Mouse (Mus musculus): Measurements from ENCODE around the gene Pbx3. TPM values are rescaled to one million over a fixed set of nuclear protein-coding genes. Genes with fewer than 3 reads are reported as not detected.

Pbx3 gene
- total and polyA plus RNA-seq, 2 experiments from 2014 or later: 49.2 to 83.2 TPM

GRCm38 (mm10) chr2:34212418-34212817, 160.5 kb downstream of the Pbx3 start:
- no peaks in the 10 kb centered on the region for H3K4me1 ChIP-seq (ENCODE audit: insufficient read depth)
- H3K27ac ChIP-seq (ENCODE audit: low read depth, low read length): no peak overlapping the region
- no peaks in the 10 kb centered on the region for H3K36me3 ChIP-seq (ENCODE audit: insufficient read depth)
- H3K27me3 ChIP-seq (ENCODE audit: insufficient read depth, low read length): no peaks in the 10 kb centered on the region
- TF ChIP-seq CTCF (IDR thresholded peaks at IDR 0.05; ENCODE audit: low read depth): no peak
- H3K9me3 ChIP-seq (ENCODE audit: low read length): no peaks in the 10 kb centered on the region
- ATAC-seq (no peak), DNase-seq (no peak)
- no peak overlapping the region for H3K4me3 ChIP-seq (ENCODE audit: low read depth, low read length)
- H3K4me2 ChIP-seq (ENCODE audit: low read depth): no peak overlapping the region
- 79% methylated on average over 1 of the region's 1 CpGs for WGBS
- H3K9ac ChIP-seq: no peak overlapping the region

- H3K27me3 ChIP-seq (ENCODE audit: insufficient read depth, low read length): no peaks in the 10 kb centered on the region
- ATAC-seq (no peak), DNase-seq (no peak)
- H3K36me3 ChIP-seq (ENCODE audit: insufficient read depth): 0 out of 2 replicates have a peak, but pooled peaks cover 6% of the 10 kb centered on the region
- H3K4me3 ChIP-seq (ENCODE audit: low read depth, low read length): no peak overlapping the region
- TF ChIP-seq CTCF (IDR thresholded peaks at IDR 0.05; ENCODE audit: low read depth): no peak
- no peaks in the 10 kb centered on the region for H3K9me3 ChIP-seq (ENCODE audit: low read length)
- no peaks in the 10 kb centered on the region for H3K4me1 ChIP-seq (ENCODE audit: insufficient read depth)
- no peak overlapping the region for H3K27ac ChIP-seq (ENCODE audit: low read depth, low read length)
- H3K9ac ChIP-seq: no peak overlapping the region
- WGBS: 68% methylated on average over 8 of the region's 8 CpGs
- H3K4me2 ChIP-seq (ENCODE audit: low read depth): no peak overlapping the region
These were observed 168.1 kb downstream of the Pbx3 start for GRCm38 (mm10) chr2:34204797-34205196.

DNA sequence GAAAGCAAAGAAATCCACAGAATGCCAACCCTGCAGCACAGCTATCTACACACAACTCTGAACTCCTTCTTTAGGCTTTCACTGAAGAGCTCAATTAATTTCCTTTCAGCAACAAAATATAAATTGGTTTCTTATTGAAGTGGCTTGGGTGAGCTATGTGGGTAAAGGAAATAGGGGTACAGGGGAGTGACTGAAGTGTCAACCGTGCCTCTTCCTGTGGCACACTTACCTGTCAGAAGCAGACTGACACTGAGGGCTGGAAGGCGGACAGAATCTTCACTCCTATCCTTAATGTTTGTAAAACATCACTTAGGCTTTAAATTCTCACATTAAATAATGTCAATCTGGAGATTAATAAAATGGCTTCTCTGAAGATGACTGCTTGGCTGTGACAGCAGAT, 168.6 kb downstream of the Pbx3 start:
- Histone ChIP-seq H3K9ac (no peak overlapping the region), H3K4me1 (ENCODE audit: insufficient read depth) (no peaks in the 10 kb centered on the region), H3K4me2 (ENCODE audit: low read depth) (no peak overlapping the region), H3K4me3 (ENCODE audit: low read depth, low read length) (no peak overlapping the region), H3K9me3 (ENCODE audit: low read length) (no peaks in the 10 kb centered on the region), H3K36me3 (ENCODE audit: insufficient read depth) (0 out of 2 replicates have a peak, but pooled peaks cover 6% of the 10 kb centered on the region), H3K27ac (ENCODE audit: low read depth, low read length) (no peak overlapping the region), H3K27me3 (ENCODE audit: insufficient read depth, low read length) (no peaks in the 10 kb centered on the region)
- ATAC-seq (no peak), DNase-seq (no peak)
- 92% methylated on average over 2 of the region's 2 CpGs for WGBS
- no peak for TF ChIP-seq CTCF (IDR thresholded peaks at IDR 0.05; ENCODE audit: low read depth)

- ATAC-seq: no peak
- Histone ChIP-seq H3K4me2 (ENCODE audit: low read depth) (no peak overlapping the region), H3K36me3 (ENCODE audit: insufficient read depth) (no peaks in the 10 kb centered on the region), H3K9ac (no peak overlapping the region), H3K4me1 (ENCODE audit: insufficient read depth) (no peaks in the 10 kb centered on the region; the same call in 1 of the 2 replicates), H3K27ac (ENCODE audit: low read depth, low read length) (peak overlapping the region; percentile 21; the same call in 1 of the 2 replicates), H3K27me3 (ENCODE audit: insufficient read depth, low read length) (no peaks in the 10 kb centered on the region), H3K4me3 (ENCODE audit: low read depth, low read length) (no peak overlapping the region), H3K9me3 (ENCODE audit: low read length) (no peaks in the 10 kb centered on the region)
- no peak for TF ChIP-seq CTCF (IDR thresholded peaks at IDR 0.05; ENCODE audit: low read depth)
- DNase-seq: no peak
- 24% methylated on average over 8 of the region's 8 CpGs for WGBS
These were observed 178.8 kb downstream of the Pbx3 start for GRCm38 (mm10) chr2:34193870-34194820.

- Histone ChIP-seq H3K36me3 (ENCODE audit: insufficient read depth) (no peaks in the 10 kb centered on the region), H3K4me1 (ENCODE audit: insufficient read depth) (no peaks in the 10 kb centered on the region; the same call in 1 of the 2 replicates), H3K9ac (no peak overlapping the region), H3K27ac (ENCODE audit: low read depth, low read length) (0 out of 2 replicates have a peak overlapping the region, but pooled peaks have one; percentile 15), H3K4me2 (ENCODE audit: low read depth) (no peak overlapping the region), H3K4me3 (ENCODE audit: low read depth, low read length) (no peak overlapping the region), H3K9me3 (ENCODE audit: low read length) (no peaks in the 10 kb centered on the region), H3K27me3 (ENCODE audit: insufficient read depth, low read length) (no peaks in the 10 kb centered on the region)
- ATAC-seq (no peak), DNase-seq (no peak)
- WGBS: 30% methylated on average over 5 of the region's 5 CpGs
- TF ChIP-seq CTCF (IDR thresholded peaks at IDR 0.05; ENCODE audit: low read depth): no peak
These were observed 179.7 kb downstream of the Pbx3 start for GRCm38 (mm10) chr2:34193276-34193675.

DNA sequence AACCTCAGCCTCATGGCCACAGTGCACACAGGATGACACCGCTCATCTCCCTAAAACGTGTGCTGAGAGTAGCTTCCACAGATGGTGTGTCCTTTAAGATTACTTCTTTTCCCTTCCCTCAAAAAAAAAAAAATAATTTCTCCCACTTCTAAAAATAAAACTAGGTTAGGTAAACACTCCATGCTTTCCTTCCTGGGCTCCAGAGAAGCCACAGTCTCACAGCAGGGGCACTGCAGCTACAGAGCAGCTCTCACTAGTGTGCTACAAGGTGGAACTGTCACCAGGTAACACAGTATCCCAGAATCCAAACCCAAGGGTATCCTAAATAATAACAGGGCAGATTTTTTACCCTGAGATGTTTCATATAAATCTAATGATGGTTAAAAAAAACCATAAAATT, 185.6 kb downstream of the Pbx3 start:
- Histone ChIP-seq H3K9me3 (ENCODE audit: low read length) (no peaks in the 10 kb centered on the region), H3K4me3 (ENCODE audit: low read depth, low read length) (no peak overlapping the region), H3K36me3 (ENCODE audit: insufficient read depth) (no peaks in the 10 kb centered on the region), H3K9ac (no peak overlapping the region), H3K4me2 (ENCODE audit: low read depth) (no peak overlapping the region), H3K4me1 (ENCODE audit: insufficient read depth) (no peaks in the 10 kb centered on the region), H3K27me3 (ENCODE audit: insufficient read depth, low read length) (no peaks in the 10 kb centered on the region), H3K27ac (ENCODE audit: low read depth, low read length) (no peak overlapping the region)
- WGBS: 75% methylated on average over 2 of the region's 2 CpGs
- no peak for TF ChIP-seq CTCF (IDR thresholded peaks at IDR 0.05; ENCODE audit: low read depth)
- ATAC-seq (no peak), DNase-seq (no peak)

DNA sequence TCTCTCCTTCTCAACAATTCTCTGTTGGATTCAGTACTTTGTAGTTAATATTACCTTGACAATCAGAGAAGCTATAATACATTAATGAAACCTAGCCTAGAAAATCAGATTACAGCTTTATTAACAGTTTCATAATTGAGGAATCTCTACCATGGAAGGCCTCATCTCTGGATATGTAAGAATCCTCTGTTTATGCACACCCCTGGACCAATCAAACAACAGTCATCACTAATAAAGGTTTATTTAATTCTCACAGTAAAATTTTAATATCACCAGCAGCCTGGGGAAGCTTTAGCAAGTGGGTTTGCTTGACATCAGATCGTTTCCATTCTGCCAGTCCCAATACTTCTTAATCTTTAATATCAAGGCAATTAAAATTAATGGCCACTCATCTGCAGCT, 191.3 kb downstream of the Pbx3 start:
- 30% methylated on average over 1 of the region's 1 CpGs for WGBS
- Histone ChIP-seq H3K36me3 (ENCODE audit: insufficient read depth) (no peaks in the 10 kb centered on the region), H3K4me2 (ENCODE audit: low read depth) (no peak overlapping the region), H3K9me3 (ENCODE audit: low read length) (no peaks in the 10 kb centered on the region), H3K4me3 (ENCODE audit: low read depth, low read length) (no peak overlapping the region), H3K27me3 (ENCODE audit: insufficient read depth, low read length) (no peaks in the 10 kb centered on the region), H3K4me1 (ENCODE audit: insufficient read depth) (no peaks in the 10 kb centered on the region), H3K9ac (no peak overlapping the region), H3K27ac (ENCODE audit: low read depth, low read length) (no peak overlapping the region)
- ATAC-seq (no peak), DNase-seq (no peak)
- no peak for TF ChIP-seq CTCF (IDR thresholded peaks at IDR 0.05; ENCODE audit: low read depth)
